Mouse (Mus musculus) cortical plate, adult 2 months (tissue): ENCODE results near the gene Zkscan17.

Experiments
- CTCF ChIP-seq: fragments of 200-500 bp; IDR thresholded peaks from 2 replicates; pipeline ENCODE4 v1.5.1; 2011; ENCODE audit warnings: mild to moderate bottlenecking, control low read depth, low read length; ENCODE audit not compliant: insufficient read depth; ENCODE audit errors: extremely low read depth
- POLR2A ChIP-seq: fragments of 200-500 bp; IDR thresholded peaks from 2 replicates; pipeline ENCODE4 v1.6.1; 2011; ENCODE audit warnings: mild to moderate bottlenecking, low read length, control low read depth; ENCODE audit not compliant: insufficient read depth; ENCODE audit errors: extremely low read depth

DNA sequence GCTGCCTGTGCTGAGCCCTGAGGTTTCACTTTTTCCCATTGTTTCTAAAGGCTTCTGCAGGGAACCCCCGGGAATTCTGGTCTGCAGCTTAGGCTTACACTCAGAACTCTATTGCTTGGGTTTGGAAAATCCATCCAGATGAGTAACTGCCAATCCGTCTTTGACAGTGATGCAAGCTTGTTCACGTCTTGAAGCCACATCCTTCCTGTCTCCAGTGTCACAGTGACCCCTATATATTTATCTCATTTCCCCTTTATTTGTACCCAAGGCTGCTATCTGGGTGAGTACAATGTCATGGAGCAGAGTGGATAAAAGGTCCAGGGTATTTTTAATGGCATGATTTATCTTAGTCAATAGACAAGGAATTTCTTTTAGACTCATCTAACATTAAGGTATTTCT, 14.8 kb upstream of the Zkscan17 start, which contains the start of gene Nlrp3:
- TF ChIP-seq CTCF = no peak
- no peak for TF ChIP-seq POLR2A
